Mouse (Mus musculus): ENCODE measurements at regions not wholly inside any gene's neighbourhood (a gene's known extent, or its start where the extent isn't known, plus 50 kb on each side); places are given as distances from the start of the nearest gene placed in this dataset.

DNA sequence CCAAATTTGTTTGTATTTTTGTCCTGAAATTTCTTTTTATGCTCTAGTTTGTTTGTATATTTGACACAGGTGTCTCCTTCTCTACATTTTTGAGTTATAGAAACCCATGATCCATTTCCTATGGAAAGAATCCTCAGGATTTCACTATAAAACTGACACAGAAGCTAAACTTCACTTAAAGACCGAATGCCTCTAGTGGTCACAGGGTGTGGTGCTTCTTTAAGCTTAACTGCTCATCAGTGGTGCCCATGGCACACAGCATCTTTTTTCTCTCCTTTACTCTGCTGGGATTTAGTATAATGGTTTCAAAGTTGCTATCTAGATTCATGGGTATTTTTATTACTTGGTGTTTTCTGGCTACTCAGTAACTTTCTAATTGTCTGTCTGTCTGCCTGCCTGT, 79.9 kb upstream of the Hdac4 start:
- DNase-seq, result no peak

DNA sequence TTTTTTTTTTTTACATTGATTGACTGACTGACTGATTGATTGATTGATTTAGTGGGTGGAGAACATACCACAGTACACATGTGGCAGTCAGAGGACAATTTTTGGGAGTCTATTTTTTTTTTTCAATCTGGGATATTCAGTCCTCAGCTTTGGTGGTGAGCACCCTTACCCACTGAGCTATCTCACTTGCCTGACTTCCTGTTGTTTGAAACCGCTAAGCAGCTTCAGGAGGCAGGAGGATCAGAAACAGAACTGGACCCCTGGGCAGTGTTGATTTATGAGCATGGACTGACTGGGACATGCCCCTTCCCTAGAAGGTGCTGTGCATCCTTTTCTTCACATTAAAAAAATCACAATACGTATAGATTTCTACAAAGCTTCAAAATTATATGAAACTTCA, 78.3 kb upstream of the Hdac4 start:
- no peak for DNase-seq

DNA sequence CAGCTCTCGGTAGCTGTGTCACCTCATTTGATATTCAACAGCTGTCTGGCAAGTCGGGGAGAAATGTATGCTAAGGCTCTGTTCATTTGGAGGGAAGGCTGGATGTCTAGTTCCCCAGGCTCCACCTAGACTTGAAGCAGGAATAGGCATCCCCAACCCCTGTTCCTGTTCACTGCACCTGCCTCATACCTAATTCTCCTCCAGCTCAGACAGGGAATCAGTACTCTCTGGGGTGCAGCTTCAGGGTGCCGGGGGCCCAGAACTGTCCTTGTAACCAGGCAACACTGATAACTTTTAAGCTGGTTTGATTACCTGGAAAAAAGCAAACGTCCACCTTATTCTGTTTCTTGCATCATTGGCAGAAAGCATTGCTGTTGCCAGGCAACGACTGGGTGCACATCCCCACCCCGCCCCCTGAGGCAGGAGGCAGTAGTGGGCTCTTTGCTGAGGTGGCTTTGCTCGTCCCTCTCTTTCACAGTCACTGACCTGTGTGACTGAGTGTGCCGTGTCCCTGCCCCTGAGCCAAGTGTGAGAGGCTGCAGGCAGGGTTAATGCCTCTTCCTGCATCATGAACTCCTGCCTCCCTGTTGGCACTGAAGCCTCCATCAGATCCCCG, 76.3 kb upstream of the Hdac4 start:
- DNase-seq, result no peak

DNA sequence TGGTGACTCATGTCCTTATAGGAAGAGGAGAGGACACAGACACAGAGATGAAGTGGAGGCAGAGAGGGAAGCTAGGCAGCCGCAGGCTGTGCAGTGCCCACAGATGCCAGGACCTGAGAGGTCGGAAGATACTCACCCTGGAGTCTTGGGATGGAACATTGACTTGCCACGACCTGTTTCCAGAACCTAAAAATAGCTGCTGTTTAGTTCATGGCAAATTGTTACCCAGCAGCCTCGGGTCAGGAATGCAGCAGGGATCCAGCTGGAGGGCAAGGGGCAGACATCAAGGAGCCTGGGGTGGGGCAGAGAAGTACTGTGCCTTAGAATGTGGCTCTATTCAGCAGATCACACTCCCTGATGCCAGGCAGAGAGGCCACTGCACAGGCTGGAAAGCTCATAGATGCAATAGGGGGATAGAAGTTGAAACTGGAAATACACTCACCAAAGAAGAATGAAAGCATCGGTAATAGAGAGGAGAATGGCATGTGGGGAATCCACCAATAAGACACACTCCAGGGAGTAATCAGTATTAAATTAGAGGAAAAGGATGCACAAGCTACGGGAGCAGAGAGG, 75.1 kb upstream of the Hdac4 start:
- no peak for DNase-seq

DNA sequence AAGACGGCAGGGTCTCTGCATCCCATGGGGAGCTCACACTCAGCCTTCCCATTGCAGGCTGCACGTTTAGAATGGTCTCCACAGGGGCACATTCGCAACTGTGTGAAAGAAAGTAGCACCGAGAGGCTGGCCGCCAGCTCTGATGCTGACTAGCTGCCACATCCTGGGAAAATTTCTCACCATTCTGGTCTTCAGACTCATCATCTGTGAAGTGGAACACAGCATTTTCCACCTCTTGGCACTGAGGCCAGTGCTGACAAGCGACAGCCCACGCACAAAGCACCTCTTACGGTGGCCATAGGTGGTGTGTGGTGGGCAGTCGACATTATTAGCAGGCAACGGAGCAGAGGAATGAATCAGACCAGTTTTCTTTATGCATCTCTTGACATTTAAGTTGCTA, 74.0 kb upstream of the Hdac4 start:
- DNase-seq, result no peak

DNA sequence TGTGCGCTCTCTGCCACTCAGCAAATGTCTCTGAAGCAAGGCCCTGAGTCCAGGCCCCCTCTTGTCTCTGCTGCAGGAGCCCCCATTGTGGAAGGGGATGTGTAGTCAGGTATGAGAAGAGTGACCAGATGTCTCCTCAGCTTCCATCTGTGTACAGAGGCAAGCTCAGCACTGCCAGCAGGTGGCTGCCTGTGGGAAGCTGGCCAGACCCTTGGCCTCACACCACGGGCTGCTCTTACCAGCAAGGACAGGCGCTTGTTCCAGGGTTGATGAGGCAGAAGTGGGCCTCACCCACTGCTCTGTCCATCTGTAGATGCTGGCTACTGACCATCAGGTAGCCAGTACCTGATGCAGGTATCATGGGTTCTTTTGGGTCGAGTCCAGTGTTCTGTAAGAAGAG, 69.4 kb upstream of the Hdac4 start:
- no peak for DNase-seq

DNA sequence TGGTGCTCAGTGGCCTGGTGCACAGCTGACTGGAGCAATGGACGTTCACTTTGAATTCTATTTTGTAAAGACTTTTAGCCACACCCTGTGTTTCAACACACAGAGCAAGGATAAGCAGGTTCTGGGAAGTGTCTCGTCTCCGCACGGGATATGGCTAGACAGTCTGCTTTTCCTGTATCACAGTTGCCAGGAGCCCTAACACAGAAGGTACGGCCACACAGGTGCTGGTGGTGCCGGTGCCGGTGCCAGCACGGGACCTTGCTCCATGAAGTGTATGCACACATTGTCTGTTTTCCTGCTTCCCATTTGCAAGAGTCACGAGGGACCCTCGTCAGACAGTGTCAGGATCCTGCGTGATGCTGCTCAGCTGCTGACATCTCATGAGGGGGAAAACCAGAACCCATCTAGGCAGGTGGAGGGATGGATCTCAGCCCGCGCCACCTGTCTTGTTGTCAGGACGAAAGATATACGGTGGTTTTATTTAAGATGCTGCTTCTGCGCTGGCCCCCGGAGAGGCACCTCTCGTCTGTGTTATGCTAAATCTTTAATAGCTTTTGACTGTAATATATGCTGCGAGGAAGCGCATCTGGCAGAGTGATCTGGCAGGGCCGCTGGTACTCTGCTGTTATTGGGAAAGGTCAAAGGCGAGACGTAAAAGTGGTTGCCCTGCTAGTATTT, 64.4 kb upstream of the Hdac4 start:
- DNase-seq, result no peak

DNA sequence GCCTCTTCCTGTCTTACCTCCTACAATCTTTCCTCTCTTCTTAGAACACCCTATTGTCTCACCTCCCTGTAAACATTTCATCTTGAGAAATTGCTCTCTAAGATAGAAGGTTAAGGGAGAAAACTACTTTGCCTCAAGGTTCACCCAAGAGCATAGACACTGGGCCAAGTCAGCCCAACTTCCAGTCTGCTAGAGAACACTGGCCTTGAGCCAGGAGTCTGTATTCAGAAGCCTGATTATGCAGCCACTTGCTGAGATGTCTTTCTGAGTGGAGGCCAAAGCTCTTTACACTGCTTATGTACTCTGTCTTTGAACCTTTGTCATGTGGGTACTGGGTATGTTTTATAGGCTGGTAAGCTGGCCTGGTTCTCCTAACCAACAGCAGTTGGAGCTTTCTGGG, 62.5 kb upstream of the Hdac4 start:
- no peak for DNase-seq

DNA sequence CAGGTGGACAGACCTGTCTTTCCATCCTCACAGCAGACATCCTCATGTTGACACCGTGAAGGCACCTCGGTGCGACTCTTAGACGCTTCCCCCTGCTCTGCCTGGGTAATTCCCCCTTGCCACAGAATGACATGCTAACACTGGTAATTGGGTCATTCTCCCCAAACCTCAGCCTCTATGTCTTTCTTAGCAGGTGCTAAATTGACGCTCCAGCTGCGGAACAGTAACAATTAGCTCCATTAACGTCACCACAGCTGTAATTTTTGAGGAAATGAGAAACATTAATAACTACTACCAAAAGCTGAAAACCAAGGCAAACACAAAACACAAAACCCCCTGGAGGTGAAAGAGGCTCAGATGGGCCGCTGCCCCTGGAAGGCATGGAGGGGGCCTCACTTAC, 57.6 kb upstream of the Hdac4 start:
- DNase-seq, result no peak

DNA sequence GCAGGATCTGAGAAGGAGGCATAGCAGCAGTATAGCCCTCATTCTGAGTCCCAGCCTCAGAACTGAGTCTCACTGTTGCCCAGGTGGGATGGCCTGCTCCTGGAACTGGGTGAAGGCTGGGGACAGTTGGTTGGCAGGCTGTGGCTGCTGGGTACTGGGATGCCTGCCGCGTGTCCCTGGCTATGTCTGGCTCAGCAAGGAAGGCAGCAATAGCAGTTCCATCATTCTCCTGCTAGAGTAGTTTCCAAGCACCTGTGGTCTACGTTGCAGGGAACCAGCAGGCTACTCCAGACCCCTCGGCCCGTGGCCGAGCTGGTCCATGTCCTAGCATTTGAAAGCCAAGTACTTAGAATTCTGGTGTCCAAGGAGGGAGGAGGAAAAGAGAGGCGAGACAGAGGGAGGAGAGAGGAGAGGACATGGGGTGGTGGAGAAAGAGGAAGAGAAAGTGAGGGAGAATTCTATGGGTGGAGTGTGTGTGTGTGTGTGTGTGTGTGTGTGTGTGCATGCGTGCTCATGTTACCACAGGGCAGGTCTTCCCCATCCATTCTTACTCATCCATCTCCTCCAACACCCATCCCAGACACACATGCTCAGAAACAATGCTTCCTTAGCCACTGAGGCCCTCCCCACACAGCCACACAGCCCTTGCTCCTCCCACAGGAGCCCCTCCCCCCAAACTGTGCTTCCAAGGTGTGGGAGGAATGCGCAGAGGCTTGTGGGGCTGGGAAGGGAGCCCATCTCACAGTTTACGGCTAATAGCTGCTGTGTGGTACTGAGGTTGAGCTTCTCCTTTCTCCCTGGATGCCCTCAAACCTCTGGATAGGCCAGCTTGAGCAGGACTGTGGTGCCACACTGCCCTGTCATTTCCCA, 55.3 kb upstream of the Hdac4 start:
- DNase-seq, result no peak

All from spleen, adult 18-20 months (tissue).